In the genomic region with DNA sequence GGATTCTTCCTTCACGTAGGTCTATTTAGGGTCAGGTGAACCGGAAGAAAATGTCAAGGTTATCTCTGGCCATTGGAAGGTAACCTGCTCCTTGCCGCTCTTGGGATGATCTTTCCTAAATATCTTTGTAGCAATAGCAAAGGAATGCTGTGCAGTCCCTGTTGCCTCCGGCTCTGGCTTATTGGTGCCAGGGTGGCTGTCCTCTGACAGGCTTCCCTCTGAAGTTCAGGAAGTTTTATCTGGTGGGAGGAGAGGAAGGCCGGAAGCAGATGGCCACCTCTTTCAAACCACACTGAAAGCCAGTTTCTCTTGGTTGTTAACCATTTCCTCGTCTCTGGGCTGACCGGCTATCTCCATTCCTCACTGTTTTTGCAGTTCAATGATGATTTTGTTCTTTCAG, we compare ENCODE assay signal across 11 mouse cellular contexts. TPM values are rescaled to one million over a fixed set of nuclear protein-coding genes. Genes with fewer than 3 reads are reported as not detected.
DNase-seq lines count a peak whose midpoint lies in the region; ATAC-seq and TF ChIP-seq lines count a peak whose summit lies in the region.
"Had no signal": no experiment of that assay in that cellular context is flagged by ENCODE, and none has a peak within 500 bp of the region (broad histone marks: within the 10 kb centered on the region; RNA-seq: fewer than 3 reads in every experiment).

No protein-coding gene starts in this region.

- peak; percentile 50; the same call in 1 of the 2 replicates for TF ChIP-seq POLR2A in heart, adult 2 months (IDR thresholded peaks at IDR 0.05; ENCODE audit: insufficient read depth, low read depth, low read length)

- H3K4me2 ChIP-seq in lung, postnatal 0 days (replicated peaks; ENCODE audit: low read depth, low read length): peak overlapping the region; percentile 34
- H3K4me2 ChIP-seq in forebrain, embryonic 12.5 days: no peak overlapping the region

- WGBS in heart, adult 2 months: 8% methylated on average over 7 of the region's 7 CpGs
- 17% methylated on average over 7 of the region's 7 CpGs for WGBS in lung, postnatal 0 days
- 78% methylated on average over 7 of the region's 7 CpGs for WGBS in forebrain, embryonic 12.5 days

- H3K9me3 ChIP-seq in lung, postnatal 0 days (ENCODE audit: low read length): no peaks in the 10 kb centered on the region
- H3K9me3 ChIP-seq in forebrain, embryonic 12.5 days: 0 out of 2 replicates have a peak, but pooled peaks cover 2% of the 10 kb centered on the region

- DNase-seq in heart, adult 2 months: peak in 1 of 2 experiments; percentile 40
- DNase-seq in heart, adult 8-10 months (ENCODE audit: low spot score): no peak
- peak; percentile 92 for DNase-seq in 416B (ENCODE audit: low read depth)
- DNase-seq in heart, postnatal 4 days: peak; percentile 43
- peak; percentile 48 for DNase-seq in lung, postnatal 0 days (ENCODE audit: low spot score)
- no peak for DNase-seq in cerebellum, adult 8-10 months
- DNase-seq: adrenal gland, postnatal 25 days; cerebellum, postnatal 14 days had no signal

- intact Hi-C loops in heart, adult 2 months (cut with DNase I): no loop called here

- TF ChIP-seq CTCF in heart, adult 2 months (IDR thresholded peaks at IDR 0.05): no peak
- no peak for TF ChIP-seq CTCF in lung, postnatal 0 days (IDR thresholded peaks at IDR 0.05)

- H3K79me2 ChIP-seq in heart, adult 2 months (replicated peaks; ENCODE audit: control insufficient read depth, insufficient read depth, low read length): no peaks in the 10 kb centered on the region

- peak overlapping the region; percentile 4 for H3K27ac ChIP-seq in heart, adult 2 months
- peak overlapping the region; percentile 45 for H3K27ac ChIP-seq in lung, postnatal 0 days (ENCODE audit: low read length)
- H3K27ac ChIP-seq in forebrain, embryonic 12.5 days: no peak overlapping the region

- H3K36me3 ChIP-seq in heart, adult 2 months (ENCODE audit: control insufficient read depth, insufficient read depth, low read length): peaks cover 2% of the 10 kb centered on the region; the same call in 1 of the 2 replicates
- H3K36me3 ChIP-seq in lung, postnatal 0 days (ENCODE audit: insufficient read depth, low read length): no peaks in the 10 kb centered on the region
- H3K36me3 ChIP-seq in forebrain, embryonic 12.5 days (replicated peaks): no peaks in the 10 kb centered on the region

- H3K27me3 ChIP-seq in heart, adult 2 months (ENCODE audit: control insufficient read depth, insufficient read depth, low read length): no peaks in the 10 kb centered on the region
- H3K27me3 ChIP-seq in lung, postnatal 0 days (replicated peaks; ENCODE audit: insufficient read depth, low read length): no peaks in the 10 kb centered on the region
- no peaks in the 10 kb centered on the region for H3K27me3 ChIP-seq in forebrain, embryonic 12.5 days
- H3K27me3 ChIP-seq: Patski had no signal

- peak; percentile 30; the same call in 1 of the 2 replicates for ATAC-seq in lung, postnatal 0 days
- no peak for ATAC-seq in forebrain, embryonic 12.5 days (ENCODE audit: low FRiP score)
- ATAC-seq in activated CD4-positive, CD25-positive, alpha-beta regulatory T cell, adult 4 months: no peak
- ATAC-seq: Patski had no signal

- TF ChIP-seq EP300 in heart, adult 2 months (IDR thresholded peaks at IDR 0.05; ENCODE audit: insufficient read depth, low read depth, low read length): 0 out of 2 replicates have a peak, but pooled peaks have one; percentile 12
- TF ChIP-seq EP300 in lung, postnatal 0 days (IDR thresholded peaks at IDR 0.05): 0 out of 2 replicates have a peak, but pooled peaks have one; percentile 25

- H3K4me1 ChIP-seq in heart, adult 2 months (ENCODE audit: control insufficient read depth, insufficient read depth, low read length): peaks cover 12% of the 10 kb centered on the region
- H3K4me1 ChIP-seq in lung, postnatal 0 days (ENCODE audit: insufficient read depth, low read depth, low read length): peaks cover 11% of the 10 kb centered on the region; the same call in 1 of the 2 replicates
- H3K4me1 ChIP-seq in forebrain, embryonic 12.5 days: no peaks in the 10 kb centered on the region

- no peak overlapping the region for H3K9ac ChIP-seq in heart, adult 2 months (ENCODE audit: low read depth, low read length)
- H3K9ac ChIP-seq in lung, postnatal 0 days (replicated peaks; ENCODE audit: low read depth): no peak overlapping the region
- no peak overlapping the region for H3K9ac ChIP-seq in forebrain, embryonic 12.5 days

- H3K4me3 ChIP-seq in heart, adult 2 months: no peak overlapping the region
- H3K4me3 ChIP-seq in lung, postnatal 0 days (ENCODE audit: low read depth, low read length): no peak overlapping the region
- H3K4me3 ChIP-seq in forebrain, embryonic 12.5 days (replicated peaks): no peak overlapping the region

RNA-seq across cellular contexts. Expression of gene Dyrk1a, which starts 10.5 kb away (rescaled TPM):
- total RNA-seq in heart, adult 2 months (2021): 10 to 100 TPM; 74.0 to 80.5 TPM
- 28.2 and 44.8 TPM in 2 replicates for polyA plus RNA-seq in heart, adult 2 months (2012; rRNA removed)
- total RNA-seq in heart, adult 8-10 months (2022): 10 to 100 TPM; 70.5 to 87.1 (median 79.0) TPM
- total RNA-seq in heart, postnatal 4 days (2021): 100 to 1,000 TPM; 118 to 135 TPM
- polyA plus RNA-seq in lung, postnatal 0 days (2015; fragmentation: Nextera tagmentation; extraction: Ambion mirVana): 7.7 and 8.0 TPM in 2 replicates
- polyA plus RNA-seq in forebrain, embryonic 12.5 days (2016; fragmentation: Nextera tagmentation; extraction: Ambion mirVana): 12.0 and 12.8 TPM in 2 replicates
- polyA plus RNA-seq in activated CD4-positive, CD25-positive, alpha-beta regulatory T cell, adult 4 months (2017; shearing (Covaris generic)): 10 to 100 TPM; 19.2 to 25.6 TPM

RNA-seq across cellular contexts. Expression of gene Vps26c, which starts 32.7 kb away (rescaled TPM):
- total RNA-seq in heart, adult 2 months (2021): 10 to 100 TPM; 21.8 to 22.1 TPM
- polyA plus RNA-seq in heart, adult 2 months (2012; rRNA removed): 25.7 and 42.8 TPM in 2 replicates
- total RNA-seq in heart, adult 8-10 months (2022): 10 to 100 TPM; 19.9 to 23.4 (median 22.0) TPM
- 10 to 100 TPM; 28.7 to 29.8 TPM for total RNA-seq in heart, postnatal 4 days (2021)
- 46.6 and 47.5 TPM in 2 replicates for polyA plus RNA-seq in lung, postnatal 0 days (2015; fragmentation: Nextera tagmentation; extraction: Ambion mirVana)
- polyA plus RNA-seq in forebrain, embryonic 12.5 days (2016; fragmentation: Nextera tagmentation; extraction: Ambion mirVana): 53.3 and 55.6 TPM in 2 replicates
- polyA plus RNA-seq in activated CD4-positive, CD25-positive, alpha-beta regulatory T cell, adult 4 months (2017; shearing (Covaris generic)): 10 to 100 TPM; 78.2 to 81.7 TPM

Comparison
In these comparisons a context has a peak if more than half of its experiments do, and no peak if none do; other contexts are left out.
1. DNase-seq: peak in 416B (single experiment), heart, postnatal 4 days (single experiment) and lung, postnatal 0 days (single experiment); none in heart, adult 8-10 months (single experiment) and cerebellum, adult 8-10 months (single experiment).